Mouse (Mus musculus): Measurements from ENCODE around the gene Jade3.

Jade3 gene

GRCm38 (mm10) chrX:20548011-20548879 is 122.8 kb downstream of the Jade3 start:
- DNase-seq (ENCODE audit: low read depth, low spot score), result no peak

- no peak for DNase-seq (ENCODE audit: low read depth, low spot score)
Measured at GRCm38 (mm10) chrX:20548880-20549440, 123.5 kb downstream of the Jade3 start.

GRCm38 (mm10) chrX:20549532-20549931 is 124.0 kb downstream of the Jade3 start, which contains the start of gene Rgn:
TSS of gene Rgn (plus strand) at chrX:20549787.
- DNase-seq (ENCODE audit: low read depth, low spot score), result no peak

GRCm38 (mm10) chrX:20552199-20552598 is 126.7 kb downstream of the Jade3 start:
- DNase-seq (ENCODE audit: low read depth, low spot score), result no peak

GRCm38 (mm10) chrX:20561846-20562245 is 136.4 kb downstream of the Jade3 start:
- DNase-seq (ENCODE audit: low read depth, low spot score), result no peak

GRCm38 (mm10) chrX:20563941-20564340 is 138.5 kb downstream of the Jade3 start:
- DNase-seq (ENCODE audit: low read depth, low spot score), result no peak
